Mouse (Mus musculus): ENCODE results near the gene Hdhd5.

DNA sequence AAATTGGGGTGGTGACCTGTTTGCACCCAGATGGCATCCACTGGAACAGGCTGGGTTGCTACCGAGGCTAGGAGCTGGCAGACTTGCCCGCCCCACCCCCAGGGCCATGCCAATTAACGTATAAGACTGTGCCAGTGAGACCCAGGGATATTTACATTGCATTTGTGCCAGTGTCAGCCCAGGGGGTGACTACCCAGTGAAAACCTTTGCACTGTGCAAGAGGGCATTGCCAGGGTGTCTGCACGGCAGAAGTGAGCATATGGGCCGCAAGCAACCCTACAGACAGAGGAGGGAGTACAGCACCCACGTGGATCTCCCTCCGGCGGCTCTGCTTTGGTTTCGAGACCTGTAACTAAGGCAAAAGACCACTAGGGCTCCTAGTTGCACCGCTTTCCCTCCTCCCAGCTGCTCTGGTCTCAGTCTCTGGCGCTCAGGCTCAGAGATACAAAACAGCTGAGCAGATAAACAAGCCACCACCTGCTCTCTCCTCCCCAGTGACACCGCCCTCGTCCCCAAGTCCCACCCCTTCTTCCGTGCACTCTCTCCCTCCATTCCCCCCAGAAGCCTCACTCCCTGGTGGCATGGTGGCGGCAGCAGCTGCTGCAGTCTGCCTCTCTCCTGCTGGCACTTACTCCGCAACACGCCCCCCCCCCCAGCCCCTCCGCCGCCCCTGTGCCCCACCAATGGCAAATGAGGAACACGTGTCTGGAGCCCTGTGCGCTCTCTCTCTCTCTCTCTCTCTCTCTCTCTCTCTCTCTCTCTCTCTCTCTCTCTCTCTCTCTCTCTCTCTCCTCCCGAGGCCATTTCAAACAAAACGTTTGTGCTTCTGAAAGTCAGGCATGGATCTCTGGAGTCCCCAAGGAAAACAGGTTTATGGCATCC, 49.0 kb upstream of the Hdhd5 start:
- TF ChIP-seq POLR2A (IDR thresholded peaks at IDR 0.05; ENCODE audit: insufficient read depth, low read length) (no peak), CTCF (IDR thresholded peaks at IDR 0.05; ENCODE audit: low read depth, low read length) (peak; percentile 31), EP300 (IDR thresholded peaks at IDR 0.05; ENCODE audit: insufficient read depth, low read depth, low read length) (peak; percentile 74; the same call in 1 of the 2 replicates)

Data from ES-Bruce4 (cell line).